Mouse (Mus musculus) layer of hippocampus, postnatal 36 days (tissue): ENCODE measurements at regions not wholly inside any gene's neighbourhood (a gene's known extent, or its start where the extent isn't known, plus 50 kb on each side); places are given as distances from the start of the nearest gene placed in this dataset.

Experiments
- DNase-seq, 2 experiments: peaks; one replicate each; pipeline ENCODE4 v3.0.0; 2022

DNA sequence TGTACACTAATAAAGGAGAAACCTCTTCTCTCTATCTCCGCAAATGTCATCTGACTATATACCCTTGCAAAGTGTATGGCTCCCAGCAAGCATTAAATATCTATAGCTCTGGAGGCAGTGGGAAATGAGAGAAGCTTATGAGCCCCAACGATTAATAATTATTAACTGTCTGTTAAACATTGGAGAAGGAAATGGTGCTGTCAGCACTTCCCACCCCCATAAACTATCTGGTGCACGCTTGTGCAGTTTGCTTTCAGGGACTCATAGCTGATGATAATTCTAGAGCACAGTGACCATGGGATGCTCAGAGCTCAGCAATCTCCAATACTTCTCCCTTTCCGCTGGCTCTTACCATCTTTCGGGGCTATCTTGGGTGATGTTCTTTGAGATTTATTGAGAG, 541.2 kb downstream of the Grxcr1 start:
- no peak for DNase-seq

DNA sequence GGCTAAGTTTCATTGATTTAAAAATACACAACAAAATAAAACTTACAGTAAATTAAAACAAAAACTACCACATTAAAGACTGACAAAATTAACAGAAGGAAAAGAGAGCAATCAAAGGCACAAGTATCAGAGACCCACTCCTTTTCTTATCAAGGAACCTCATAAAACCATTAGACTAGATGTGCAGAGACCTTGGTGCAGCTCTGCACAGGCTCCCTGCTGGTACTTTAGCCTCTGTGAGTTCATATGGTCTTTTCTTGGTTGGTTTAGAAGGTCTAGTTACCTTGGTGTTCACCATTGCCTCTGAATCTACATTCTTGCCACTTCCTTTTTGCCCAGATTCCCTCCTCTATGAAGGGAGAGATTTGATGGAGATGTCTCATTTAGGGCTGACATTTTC, 544.2 kb downstream of the Grxcr1 start:
- no peak for DNase-seq

DNA sequence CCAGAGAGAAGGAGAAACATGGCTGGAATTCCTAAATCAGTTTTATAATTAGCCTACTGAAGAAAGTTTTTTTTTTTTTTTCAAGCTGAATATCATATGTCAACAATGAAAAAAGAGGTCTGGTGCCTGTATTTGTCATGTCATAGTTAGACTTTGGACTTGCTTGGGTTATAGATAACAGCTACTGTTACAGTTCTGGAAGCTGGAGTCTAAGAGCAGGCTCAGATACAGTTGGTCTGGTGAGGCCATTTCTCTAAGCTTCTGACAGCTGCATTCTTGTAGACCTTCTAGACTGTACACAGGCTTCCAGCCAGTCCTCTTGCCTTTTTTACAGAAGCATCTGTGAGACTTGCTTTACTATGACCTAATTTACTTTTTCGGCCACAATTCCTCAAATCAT, 546.9 kb downstream of the Grxcr1 start:
- no peak for DNase-seq

DNA sequence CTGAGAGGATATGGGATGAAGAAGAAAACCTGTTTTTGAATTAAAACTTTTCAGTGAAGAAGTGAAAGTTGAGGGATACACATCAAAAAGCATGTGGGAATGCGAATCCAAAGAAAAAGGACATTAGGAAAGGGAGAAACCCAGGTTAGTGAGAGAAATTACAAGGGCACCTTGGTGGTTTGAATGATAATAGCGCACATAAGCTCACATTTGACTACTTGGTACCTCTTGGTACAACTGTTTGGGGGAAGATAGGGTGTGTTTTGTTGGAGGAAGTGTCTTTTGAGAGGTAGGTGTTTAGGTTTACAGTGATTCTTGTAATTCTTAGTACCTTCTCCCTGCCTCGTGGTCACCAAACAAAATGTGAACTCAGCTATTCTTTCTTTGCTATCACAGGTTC, 560.8 kb downstream of the Grxcr1 start:
- no peak for DNase-seq

DNA sequence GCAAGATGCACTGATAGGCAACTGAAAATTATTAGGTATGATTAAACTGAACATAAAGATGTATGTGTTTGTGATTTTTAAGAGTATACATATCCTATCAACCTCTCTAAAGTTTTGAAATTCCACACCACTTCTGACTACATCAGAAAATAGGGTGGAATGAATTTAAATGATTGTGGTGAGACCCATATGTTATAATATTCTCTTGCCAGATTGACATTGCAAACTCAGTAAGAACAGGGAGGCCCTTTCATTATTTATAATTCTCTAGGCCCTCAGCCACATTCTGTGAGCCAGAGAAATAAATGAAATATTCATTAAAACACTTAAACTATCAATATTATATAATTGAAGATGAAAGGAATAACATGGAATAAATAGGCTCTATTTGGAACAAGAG, 586.8 kb downstream of the Grxcr1 start:
- no peak for DNase-seq

DNA sequence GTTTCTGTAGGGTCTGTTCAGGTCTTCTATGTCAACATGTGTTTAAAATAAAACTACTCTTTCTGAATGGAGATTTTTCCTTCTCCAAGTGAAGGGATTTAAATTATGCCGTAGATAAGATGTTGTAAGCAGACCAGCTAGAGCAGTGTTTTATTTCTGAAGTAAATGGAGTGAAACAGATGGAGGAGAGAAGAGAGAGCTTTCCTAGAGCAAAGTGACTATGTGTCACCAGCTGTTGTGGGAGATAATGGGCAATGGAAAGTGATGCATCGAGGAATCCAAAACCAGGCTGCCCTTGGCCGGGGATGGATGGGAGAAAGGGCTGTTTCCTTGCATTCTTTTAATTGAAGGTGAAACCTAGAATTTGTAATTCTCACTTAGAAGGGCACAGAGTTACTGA, 603.8 kb downstream of the Grxcr1 start:
- peak in 1 of 2 experiments; percentile 1 for DNase-seq

DNA sequence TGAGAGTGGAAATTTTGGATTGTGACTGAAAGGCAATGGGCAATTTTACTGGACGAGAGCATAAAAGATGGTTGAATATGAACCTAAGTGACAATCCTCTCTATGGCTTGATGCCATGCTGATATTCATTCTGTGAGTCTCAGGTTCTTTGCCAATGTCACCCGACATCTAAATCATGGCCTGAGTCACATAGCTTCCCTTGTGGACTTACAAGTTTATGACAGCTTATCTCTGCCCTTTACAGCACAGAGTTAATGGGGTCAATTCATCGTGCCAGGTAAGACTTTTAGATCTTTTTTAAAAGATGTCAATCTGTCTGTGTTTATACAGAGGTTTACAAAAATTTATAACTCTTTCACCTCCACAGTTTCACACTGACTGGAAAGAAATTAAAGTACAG, 641.2 kb downstream of the Grxcr1 start:
- no peak for DNase-seq

DNA sequence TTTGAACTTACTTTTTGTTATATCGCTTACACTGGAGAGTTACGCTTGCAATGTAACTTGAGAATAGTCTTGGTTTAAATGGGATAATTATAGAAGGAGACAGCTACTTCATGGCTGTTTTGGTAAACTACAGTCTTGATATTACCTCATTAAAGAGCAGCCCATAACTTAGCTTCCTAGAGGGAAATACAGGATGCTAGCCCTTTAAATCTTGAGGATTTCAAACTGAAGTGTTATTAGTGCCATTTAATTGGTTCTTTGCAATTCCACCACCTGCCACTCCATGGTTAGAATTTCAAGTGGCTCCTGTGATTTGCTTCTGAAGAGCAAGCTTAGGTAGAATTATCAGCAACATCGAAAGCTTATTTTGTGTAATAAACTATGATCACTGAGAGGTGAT, 640.1 kb downstream of the Kctd8 start:
- DNase-seq, result no peak

DNA sequence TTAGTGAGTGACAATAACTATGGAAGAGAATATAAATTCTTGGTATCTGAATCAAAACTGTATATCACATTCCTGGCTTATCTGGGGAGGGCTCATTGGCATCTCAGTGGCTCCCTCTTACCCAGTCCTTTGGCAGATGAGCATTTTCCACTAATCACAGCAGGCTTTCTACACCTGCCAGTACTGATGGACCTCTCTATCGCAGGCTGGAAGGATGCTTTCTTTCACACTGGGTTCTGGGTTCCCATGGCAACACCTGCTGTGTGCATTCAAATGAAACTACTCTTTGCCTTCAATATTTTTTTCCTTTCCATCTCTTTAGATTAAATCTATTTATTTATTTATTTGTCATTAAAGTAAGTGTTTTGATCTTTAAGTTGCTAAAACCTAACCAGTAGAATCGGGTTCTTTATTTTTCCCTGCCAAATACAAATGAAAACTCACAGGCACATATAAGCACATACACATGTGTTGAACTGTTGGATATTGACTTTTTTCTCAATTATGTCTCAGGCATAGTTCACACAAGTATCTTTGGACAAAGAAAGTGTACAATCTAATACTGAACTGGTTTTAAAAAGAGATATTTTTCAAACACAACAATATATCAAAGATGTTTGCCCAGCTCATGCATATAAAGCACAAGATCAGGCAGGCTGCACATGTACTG, 635.9 kb downstream of the Kctd8 start:
- DNase-seq, result no peak

DNA sequence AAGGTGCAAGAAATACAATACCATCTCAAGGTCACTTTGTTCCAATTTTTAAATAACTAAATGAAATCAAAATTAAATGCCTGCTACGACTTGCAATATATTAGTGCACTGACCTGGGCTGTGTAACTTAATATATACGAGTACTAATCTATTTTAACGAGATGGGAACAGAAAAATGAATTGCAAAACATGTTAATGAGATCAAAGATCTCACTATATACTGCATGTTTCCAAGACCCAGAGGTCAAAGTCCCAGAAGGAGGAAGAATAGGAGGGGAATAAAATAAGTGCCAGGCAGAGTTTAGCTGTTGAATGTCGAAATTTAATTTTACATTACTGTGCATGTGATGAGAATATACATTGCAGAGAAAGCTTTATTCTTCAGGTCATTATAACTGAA, 614.7 kb downstream of the Kctd8 start:
- no peak for DNase-seq

DNA sequence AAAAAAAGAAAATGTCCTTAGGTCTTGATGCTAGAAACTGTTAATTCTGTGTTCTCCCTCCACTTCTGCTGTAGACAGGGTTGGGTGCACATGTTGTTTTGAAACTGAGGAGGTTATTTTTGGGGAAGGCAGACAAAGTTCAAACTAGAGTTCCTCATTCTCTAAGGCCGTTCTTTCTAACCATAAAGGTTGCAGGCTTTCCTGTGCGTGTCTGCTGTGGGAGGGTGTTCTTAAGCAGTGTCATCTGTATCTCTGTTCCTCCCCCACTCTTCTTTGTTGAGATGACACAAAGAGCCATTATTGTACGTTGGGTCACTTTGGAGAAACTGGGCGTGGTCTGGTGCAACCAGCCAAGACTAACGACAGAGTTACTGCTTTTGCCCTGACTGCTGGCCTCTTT, 606.3 kb downstream of the Kctd8 start:
- no peak for DNase-seq

DNA sequence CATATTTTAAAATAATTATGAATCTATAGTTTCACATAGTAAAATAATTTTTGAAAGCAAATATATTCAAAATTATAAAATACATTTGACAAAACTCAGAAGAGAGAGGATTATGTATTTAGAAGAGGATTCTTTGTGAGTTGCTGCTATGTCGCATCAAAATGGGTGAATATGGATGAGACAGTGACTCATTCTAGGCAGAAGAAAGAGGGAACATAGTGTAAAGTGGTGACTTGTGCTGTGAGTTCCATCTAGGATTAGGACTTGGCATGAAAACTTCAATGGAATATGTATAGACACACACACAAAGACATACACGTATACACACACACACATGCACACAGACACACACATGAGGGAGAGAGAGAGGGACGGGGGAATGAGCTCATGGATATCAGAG, 591.0 kb downstream of the Kctd8 start:
- no peak for DNase-seq

DNA sequence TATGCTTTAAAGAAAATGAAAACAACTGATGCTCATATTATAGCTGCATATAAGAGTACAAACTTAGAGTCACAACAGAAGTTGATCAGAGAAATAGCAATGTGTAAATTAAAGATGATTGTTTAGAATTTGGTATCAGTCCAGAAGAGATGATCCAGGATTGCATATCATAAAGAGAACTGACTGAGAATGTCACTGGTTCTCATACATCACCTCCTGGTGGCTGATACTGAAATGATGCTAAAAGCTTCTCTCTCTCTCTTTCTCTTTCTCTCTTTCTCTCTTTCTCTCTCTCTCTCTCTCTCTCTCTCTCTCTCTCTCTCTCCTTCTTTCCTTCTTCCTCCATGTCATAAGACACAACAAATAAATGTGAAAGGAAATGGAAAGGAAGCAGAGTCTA, 588.5 kb downstream of the Kctd8 start:
- DNase-seq, result no peak
